In the genomic region with DNA sequence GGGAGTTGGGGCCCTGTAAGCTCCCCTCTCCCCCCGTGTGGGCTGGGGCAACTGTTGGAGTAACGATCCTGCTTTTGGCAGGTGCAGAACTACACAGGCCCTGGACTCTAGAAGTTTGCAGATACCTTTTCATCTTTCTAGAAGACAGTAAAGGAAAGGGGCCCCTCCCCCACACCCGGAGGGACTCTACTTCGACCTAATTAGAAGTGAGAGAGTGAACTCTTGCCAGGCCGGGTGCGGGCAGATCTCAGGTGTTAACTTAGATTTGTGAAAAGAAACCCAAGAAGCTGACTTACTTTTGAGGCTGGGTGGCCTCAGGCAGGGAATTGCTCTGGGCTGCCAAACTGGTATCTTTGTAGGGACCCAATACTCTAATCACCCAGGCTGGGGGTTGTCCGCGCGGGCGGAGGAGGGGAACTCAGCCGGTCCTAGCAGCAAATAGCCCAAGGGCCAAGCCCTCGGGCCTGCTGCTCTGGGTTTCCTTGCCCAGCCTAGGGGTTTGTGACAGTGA, we compare ENCODE assay signal across 8 mouse cellular contexts. TPM values are rescaled to one million over a fixed set of nuclear protein-coding genes. Genes with fewer than 3 reads are reported as not detected.
DNase-seq lines count a peak whose midpoint lies in the region; ATAC-seq and TF ChIP-seq lines count a peak whose summit lies in the region.

No protein-coding gene starts in this region.

- H3K27ac ChIP-seq in lung, embryonic 14.5 days (ENCODE audit: low read depth): peak overlapping the region; percentile 99
- H3K27ac ChIP-seq in heart, embryonic 12.5 days (ENCODE audit: poor library complexity, severe bottlenecking): peak overlapping the region; percentile 90
- H3K27ac ChIP-seq in kidney, postnatal 0 days: peak overlapping the region; percentile 92; the same call in 1 of the 2 replicates
- H3K27ac ChIP-seq in midbrain, embryonic 10.5 days (replicated peaks): peak overlapping the region; percentile 99

- DNase-seq in lung, embryonic 14.5 days: peak; percentile 64
- DNase-seq in lung, postnatal 25 days (ENCODE audit: low spot score): no peak
- peak; percentile 65 to 66 for DNase-seq in cerebellum, postnatal 10 days
- no peak for DNase-seq in kidney, postnatal 0 days (ENCODE audit: low spot score)
- peak; percentile 53 for DNase-seq in midbrain, embryonic 10.5 days (ENCODE audit: low spot score)
- peak; percentile 8 for DNase-seq in thymus, postnatal 25 days
- DNase-seq in left cerebral cortex, adult 11 months (ENCODE audit: low spot score): no peak

- no peaks in the 10 kb centered on the region for H3K9me3 ChIP-seq in lung, embryonic 14.5 days (ENCODE audit: low read depth, low read length)
- H3K9me3 ChIP-seq in heart, embryonic 12.5 days (replicated peaks): no peaks in the 10 kb centered on the region
- no peaks in the 10 kb centered on the region for H3K9me3 ChIP-seq in kidney, postnatal 0 days (replicated peaks; ENCODE audit: low read length)
- H3K9me3 ChIP-seq in midbrain, embryonic 10.5 days (replicated peaks): peaks cover 18% of the 10 kb centered on the region; the same call in 1 of the 2 replicates

- H3K27me3 ChIP-seq in lung, embryonic 14.5 days (ENCODE audit: insufficient read depth, low read length): no peaks in the 10 kb centered on the region
- H3K27me3 ChIP-seq in heart, embryonic 12.5 days (replicated peaks): no peaks in the 10 kb centered on the region
- H3K27me3 ChIP-seq in kidney, postnatal 0 days (ENCODE audit: insufficient read depth, low read length): no peaks in the 10 kb centered on the region
- peaks cover 30% of the 10 kb centered on the region for H3K27me3 ChIP-seq in midbrain, embryonic 10.5 days (ENCODE audit: low read depth, poor library complexity, severe bottlenecking)

- peaks cover 21% of the 10 kb centered on the region; the same call in 1 of the 2 replicates for H3K4me1 ChIP-seq in lung, embryonic 14.5 days (ENCODE audit: insufficient read depth)
- peaks cover 58% of the 10 kb centered on the region for H3K4me1 ChIP-seq in heart, embryonic 12.5 days (replicated peaks)
- peaks cover 18% of the 10 kb centered on the region; the same call in 1 of the 2 replicates for H3K4me1 ChIP-seq in kidney, postnatal 0 days (replicated peaks; ENCODE audit: insufficient read depth, low read length)
- H3K4me1 ChIP-seq in midbrain, embryonic 10.5 days: peaks cover 50% of the 10 kb centered on the region

- TF ChIP-seq CTCF in lung, embryonic 14.5 days (IDR thresholded peaks at IDR 0.05; ENCODE audit: low read depth): no peak
- TF ChIP-seq CTCF in kidney, postnatal 0 days (IDR thresholded peaks at IDR 0.05; ENCODE audit: low read depth): no peak

- peak overlapping the region; percentile 91 for H3K4me2 ChIP-seq in lung, embryonic 14.5 days
- peak overlapping the region; percentile 81 for H3K4me2 ChIP-seq in heart, embryonic 12.5 days
- peak overlapping the region; percentile 85 for H3K4me2 ChIP-seq in kidney, postnatal 0 days (ENCODE audit: low read length)

- peak overlapping the region; percentile 88 for H3K4me3 ChIP-seq in lung, embryonic 14.5 days (ENCODE audit: low read depth, low read length)
- H3K4me3 ChIP-seq in heart, embryonic 12.5 days: peak overlapping the region; percentile 86
- H3K4me3 ChIP-seq in kidney, postnatal 0 days (replicated peaks; ENCODE audit: low read depth, low read length): peak overlapping the region; percentile 84
- peak overlapping the region; percentile 95 for H3K4me3 ChIP-seq in midbrain, embryonic 10.5 days

- ATAC-seq in lung, embryonic 14.5 days (ENCODE audit: insufficient read depth): no peak; the same call in 1 of the 2 replicates
- 0 out of 2 replicates have a peak, but pooled peaks have one; percentile 10 for ATAC-seq in heart, embryonic 12.5 days (ENCODE audit: insufficient number of reproducible peaks, low FRiP score)
- ATAC-seq in kidney, postnatal 0 days (replicated peaks; ENCODE audit: low FRiP score, low read depth): peak; percentile 12; the same call in 1 of the 2 replicates

- WGBS in lung, embryonic 14.5 days: 4% methylated on average over 12 of the region's 12 CpGs
- WGBS in heart, embryonic 12.5 days: 5% methylated on average over 12 of the region's 12 CpGs
- WGBS in kidney, postnatal 0 days: 6% methylated on average over 12 of the region's 12 CpGs
- WGBS in midbrain, embryonic 10.5 days: under 1% methylated on average over 12 of the region's 12 CpGs

- H3K36me3 ChIP-seq in lung, embryonic 14.5 days (ENCODE audit: insufficient read depth): peaks cover 19% of the 10 kb centered on the region
- peaks cover 18% of the 10 kb centered on the region for H3K36me3 ChIP-seq in heart, embryonic 12.5 days
- 0 out of 2 replicates have a peak, but pooled peaks cover 6% of the 10 kb centered on the region for H3K36me3 ChIP-seq in kidney, postnatal 0 days (ENCODE audit: insufficient read depth, low read length)
- H3K36me3 ChIP-seq in midbrain, embryonic 10.5 days: peaks cover 33% of the 10 kb centered on the region

- H3K9ac ChIP-seq in lung, embryonic 14.5 days: peak overlapping the region; percentile 91
- H3K9ac ChIP-seq in heart, embryonic 12.5 days: peak overlapping the region; percentile 95
- H3K9ac ChIP-seq in kidney, postnatal 0 days (ENCODE audit: low read depth, low read length): peak overlapping the region; percentile 86

RNA-seq across cellular contexts. Expression of gene Hunk, which starts 1.4 kb away (rescaled TPM):
- 21.2 and 21.3 TPM in 2 replicates for polyA plus RNA-seq in lung, embryonic 14.5 days (2014; fragmentation: Nextera tagmentation; extraction: Ambion mirVana)
- polyA plus RNA-seq in heart, embryonic 12.5 days (2016; fragmentation: Nextera tagmentation; extraction: Ambion mirVana): 19.3 and 22.4 TPM in 2 replicates
- polyA plus RNA-seq in kidney, postnatal 0 days (2015; fragmentation: Nextera tagmentation; extraction: Ambion mirVana): 6.9 and 7.6 TPM in 2 replicates
- polyA plus RNA-seq in midbrain, embryonic 10.5 days (2016; fragmentation: Nextera tagmentation; extraction: Ambion mirVana): 11.8 and 11.9 TPM in 2 replicates

Comparison
In these comparisons a context has a peak if more than half of its experiments do, and no peak if none do; other contexts are left out.
1. DNase-seq: peak in lung, embryonic 14.5 days (single experiment), cerebellum, postnatal 10 days (2 of 2), midbrain, embryonic 10.5 days (single experiment) and thymus, postnatal 25 days (single experiment); none in lung, postnatal 25 days (single experiment), kidney, postnatal 0 days (single experiment) and left cerebral cortex, adult 11 months (single experiment).
2. Peak in every context shown above with its lines, with median percentiles within 50 percentile points of each other: H3K27ac ChIP-seq, H3K4me2 ChIP-seq, H3K4me3 ChIP-seq and H3K9ac ChIP-seq.